Mouse (Mus musculus): ENCODE data around the gene Mrpl48. TPM values are rescaled to one million over a fixed set of nuclear protein-coding genes. Genes with fewer than 3 reads are reported as not detected.
A peak's percentile ranks its signal among the peaks of the same experiment; 100 is the strongest.

Gene Mrpl48
- total and polyA plus RNA-seq, 3 experiments: 39.5 to 67.3 TPM; not detected in 1

- TF ChIP-seq ZNF384 (IDR thresholded peaks at IDR 0.05; ENCODE audit: low read depth, low read length) (peak; percentile 96), CHD2 (IDR thresholded peaks at IDR 0.05; ENCODE audit: low read length) (peak; percentile 93), MYC (IDR thresholded peaks at IDR 0.05; ENCODE audit: low read depth, low read length) (no peak; the same call in 1 of the 2 replicates), CTCF (IDR thresholded peaks at IDR 0.05 in 2 of 3, conservative IDR thresholded peaks at IDR 0.05 in 1 of 3; ENCODE audit: control insufficient read depth in 1 of 3, insufficient read depth in 1 of 3, low read depth in 2 of 3, low read length in 3 of 3, poor library complexity in 1 of 3, severe bottlenecking in 1 of 3) (no peak), POLR2A (IDR thresholded peaks at IDR 0.05; ENCODE audit: control insufficient read depth in 1 of 2, insufficient read depth in 1 of 2, low read depth in 1 of 2, low read length in 2 of 2, poor library complexity in 1 of 2) (peak; percentile 67 to 88; a peak in 3 of 4 replicates), POLR2AphosphoS5 (IDR thresholded peaks at IDR 0.05; ENCODE audit: borderline replicate concordance, low read depth, low read length) (no peak), SIN3A (IDR thresholded peaks at IDR 0.05; ENCODE audit: low read length) (peak; percentile 70; the same call in 1 of the 2 replicates), BHLHE40 (IDR thresholded peaks at IDR 0.05; ENCODE audit: borderline replicate concordance, low read depth, low read length) (peak; percentile 48; the same call in 1 of the 2 replicates), ELF1 (IDR thresholded peaks at IDR 0.05; ENCODE audit: low read depth, low read length) (peak; percentile 96), HCFC1 (IDR thresholded peaks at IDR 0.05; ENCODE audit: low read depth, low read length) (peak; percentile 94), MXI1 (IDR thresholded peaks at IDR 0.05; ENCODE audit: low read depth, low read length) (peak; percentile 75)
Observed at GRCm38 (mm10) chr7:100607214-100608129, 629 bp downstream of the Mrpl48 start, which contains the start of gene Rab6a (continued).

DNA sequence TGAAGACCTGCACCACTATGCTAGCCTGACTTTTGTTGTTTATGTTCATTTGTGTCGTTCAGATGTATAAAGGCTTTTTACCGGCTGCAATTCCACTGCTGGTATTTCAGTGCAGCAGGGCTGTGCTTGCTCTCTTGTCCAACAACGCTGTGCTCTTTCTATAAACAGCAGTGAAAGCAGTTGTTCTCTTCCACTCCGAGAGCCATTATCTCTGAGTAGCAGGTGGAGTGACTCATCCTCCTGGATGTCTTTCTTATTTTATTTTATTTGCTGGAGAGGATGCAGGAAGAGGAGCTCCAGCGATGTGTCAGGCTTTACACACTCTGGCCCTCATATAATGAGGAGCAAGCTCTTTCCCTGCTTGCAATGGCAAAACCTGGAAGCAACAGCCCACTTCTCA is 7.9 kb downstream of the Mrpl48 start:
- H3K4me3 ChIP-seq (ENCODE audit: control insufficient read depth in 1 of 2, insufficient read depth in 1 of 2, low read depth in 2 of 2, low read length in 2 of 2): peak overlapping the region; percentile 43 to 46
- TF ChIP-seq SIN3A (IDR thresholded peaks at IDR 0.05; ENCODE audit: low read length): peak; percentile 62; the same call in 1 of the 2 replicates
- peak; percentile 83 for TF ChIP-seq GATA1 (IDR thresholded peaks at IDR 0.05; ENCODE audit: low read depth, low read length)
- no peak for TF ChIP-seq CHD1 (IDR thresholded peaks at IDR 0.05; ENCODE audit: low read depth, low read length)
- peak; percentile 78 for TF ChIP-seq TCF12 (IDR thresholded peaks at IDR 0.05; ENCODE audit: low read depth, low read length)
- TF ChIP-seq ETS1 (IDR thresholded peaks at IDR 0.05; ENCODE audit: low read depth, low read length): peak; percentile 77
- peak; percentile 93 for TF ChIP-seq TAL1 (IDR thresholded peaks at IDR 0.05; ENCODE audit: low read length)
- TF ChIP-seq RCOR1 (IDR thresholded peaks at IDR 0.05; ENCODE audit: low read depth, low read length): peak; percentile 62; the same call in 1 of the 2 replicates
- TF ChIP-seq MYC (IDR thresholded peaks at IDR 0.05; ENCODE audit: low read depth, low read length): 0 out of 2 replicates have a peak, but pooled peaks have one; percentile 15
- TF ChIP-seq EP300 (IDR thresholded peaks at IDR 0.05; ENCODE audit: low read depth in 1 of 2, low read length in 2 of 2): peak; percentile 77 to 90
- no peak; the same call in 1 of the 2 replicates for TF ChIP-seq MYB (IDR thresholded peaks at IDR 0.05; ENCODE audit: low read depth, low read length)
- TF ChIP-seq TBP (IDR thresholded peaks at IDR 0.05; ENCODE audit: low read depth, low read length): peak; percentile 55
- TF ChIP-seq POLR2A (IDR thresholded peaks at IDR 0.05; ENCODE audit: control insufficient read depth in 1 of 2, insufficient read depth in 1 of 2, low read depth in 1 of 2, low read length in 2 of 2, poor library complexity in 1 of 2): no peak
- peak; percentile 97 for TF ChIP-seq JUND (IDR thresholded peaks at IDR 0.05; ENCODE audit: low read depth, low read length)
- H3K9me3 ChIP-seq (replicated peaks; ENCODE audit: insufficient read depth, low read length): no peaks in the 10 kb centered on the region
- no peaks in the 10 kb centered on the region for H3K79me2 ChIP-seq (ENCODE audit: control insufficient read depth, insufficient read depth, low read length, poor library complexity)
- H3K36me3 ChIP-seq (ENCODE audit: control insufficient read depth in 1 of 2, insufficient read depth in 2 of 2, low read length in 2 of 2): peaks cover 0 to 31% of the 10 kb centered on the region in 2 experiments; a peak in 2 of 4 replicates
- H3K27me3 ChIP-seq (ENCODE audit: control insufficient read depth in 1 of 2, insufficient read depth in 2 of 2, low read length in 2 of 2): no peaks in the 10 kb centered on the region
- peak overlapping the region; percentile 67 for H3K27ac ChIP-seq (ENCODE audit: control insufficient read depth, low read depth, low read length)
- peaks cover 9 to 14% of the 10 kb centered on the region in 2 experiments for H3K4me1 ChIP-seq (ENCODE audit: control insufficient read depth in 1 of 2, insufficient read depth in 2 of 2, low read length in 2 of 2)
- DNase-seq (ENCODE audit: low read depth, low spot score): peak; percentile 82
- peak overlapping the region; percentile 46 for H3K9ac ChIP-seq (ENCODE audit: control insufficient read depth, low read depth, low read length, poor library complexity, severe bottlenecking)
